Mouse (Mus musculus) lung, adult 2 months (tissue): Measurements from ENCODE around the gene Pnp2.

Experiments used
- CTCF ChIP-seq: fragments of 200-500 bp; IDR thresholded peaks from 2 replicates; pipeline ENCODE4 v1.5.1; 2011; ENCODE audit warnings: mild to moderate bottlenecking, low read length, control low read depth; ENCODE audit not compliant: insufficient read depth
- POLR2A ChIP-seq: fragments of 200-500 bp; IDR thresholded peaks from 2 replicates; pipeline ENCODE4 v1.6.1; 2011; ENCODE audit warnings: low read depth, mild to moderate bottlenecking, control low read depth, low read length, borderline replicate concordance; ENCODE audit errors: extremely low read depth

DNA sequence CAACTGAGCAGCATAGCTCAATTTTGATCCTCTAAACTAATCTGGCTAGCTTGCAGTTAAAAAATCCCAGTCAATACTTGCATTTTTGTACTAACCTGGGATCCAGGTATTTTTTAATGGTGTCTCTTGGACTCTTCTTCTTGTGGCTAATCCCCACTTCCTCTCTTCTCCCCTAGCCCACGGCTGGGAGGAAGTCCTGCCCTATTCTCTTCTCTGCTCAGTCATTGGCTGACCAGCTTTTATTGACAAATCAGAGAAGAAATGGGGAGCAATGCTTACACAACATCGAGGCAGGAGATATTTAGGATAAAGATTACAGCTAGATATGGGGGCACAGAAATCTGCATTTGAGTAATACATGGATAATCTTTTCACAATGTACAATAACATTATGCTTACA lies 16.9 kb upstream of the Pnp2 start:
- TF ChIP-seq CTCF, result no peak
- no peak for TF ChIP-seq POLR2A
